Mouse (Mus musculus): ENCODE data around the gene Rbm17. TPM values are rescaled to one million over a fixed set of nuclear protein-coding genes. Genes with fewer than 3 reads are reported as not detected.
"Not testable (repeated sequence)": the region's sequence is repeated elsewhere in the genome, so short reads cannot be mapped to it uniquely, and the experiment has no call there.

Rbm17 gene
- polyA plus RNA-seq, 1 experiment from 2014 or later = 140 TPM

- not testable (repeated sequence) for H3K9me3 ChIP-seq; ATAC-seq (replicated peaks)
- 79% methylated on average over 1 of the region's 1 CpGs for WGBS
These were observed 62.4 kb downstream of the Rbm17 start for GRCm38 (mm10) chr2:11541528-11541927.

GRCm38 (mm10) chr2:11535966-11536365 lies 68.0 kb downstream of the Rbm17 start:
- Histone ChIP-seq H3K4me1 (peaks cover 7% of the 10 kb centered on the region; the same call in 1 of the 2 replicates), H3K4me2 (replicated peaks) (peak overlapping the region; percentile 93), H3K27ac (replicated peaks) (no peak overlapping the region), H3K9me3 (no peaks in the 10 kb centered on the region), H3K9ac (replicated peaks) (no peak overlapping the region), H3K27me3 (peaks cover 4% of the 10 kb centered on the region; the same call in 1 of the 2 replicates), H3K36me3 (no peaks in the 10 kb centered on the region), H3K4me3 (peak overlapping the region; percentile 54)
- ATAC-seq (replicated peaks) = no peak
- WGBS = 71% methylated on average over 8 of the region's 8 CpGs

More at GRCm38 (mm10) chr2:11541528-11541927, 62.4 kb downstream of the Rbm17 start:
- not testable (repeated sequence) for H3K9ac ChIP-seq (replicated peaks); H3K4me1 ChIP-seq; H3K27ac ChIP-seq (replicated peaks); H3K4me3 ChIP-seq; H3K27me3 ChIP-seq; H3K36me3 ChIP-seq; H3K4me2 ChIP-seq (replicated peaks)

Other genes with a start within 250 kb of the Rbm17 start
- gene Pfkfb3, start 50.1 kb downstream of the Rbm17 start, polyA plus RNA-seq (2015; fragmentation: Nextera tagmentation; extraction: Ambion mirVana) = 32.5 and 33.5 TPM in 2 replicates
- not detected in 2 replicates for gene Gm17490, start 22.1 kb upstream of the Rbm17 start, polyA plus RNA-seq (2015; fragmentation: Nextera tagmentation; extraction: Ambion mirVana)
- not detected in 2 replicates for gene Il2ra, start 38.7 kb upstream of the Rbm17 start, polyA plus RNA-seq (2015; fragmentation: Nextera tagmentation; extraction: Ambion mirVana)
- 0.74 and 0.86 TPM in 2 replicates for gene Il15ra, start 101.1 kb upstream of the Rbm17 start, polyA plus RNA-seq (2015; fragmentation: Nextera tagmentation; extraction: Ambion mirVana)
- 124 and 128 TPM in 2 replicates for gene Fbh1, start 173.4 kb upstream of the Rbm17 start, polyA plus RNA-seq (2015; fragmentation: Nextera tagmentation; extraction: Ambion mirVana)
- gene Ankrd16, start 173.7 kb upstream of the Rbm17 start, polyA plus RNA-seq (2015; fragmentation: Nextera tagmentation; extraction: Ambion mirVana) = 43.3 and 48.3 TPM in 2 replicates

Measured in forebrain, embryonic 15.5 days (tissue).